Mouse (Mus musculus) E14TG2a.4 (cell line): ENCODE measurements around the gene Cenpm.

Experiments used
- CTCF ChIP-seq: conservative IDR thresholded peaks from 2 replicates; pipeline ENCODE4 v1.5.1; 2014; ENCODE audit warnings: low read length
- NANOG ChIP-seq: IDR thresholded peaks from 2 replicates; pipeline ENCODE4 v1.6.1; 2014; ENCODE audit warnings: borderline replicate concordance, low read length, mixed read lengths
- POU5F1 ChIP-seq: IDR thresholded peaks from 2 replicates; pipeline ENCODE4 v1.6.1; 2014; ENCODE audit warnings: low read length, borderline replicate concordance

DNA sequence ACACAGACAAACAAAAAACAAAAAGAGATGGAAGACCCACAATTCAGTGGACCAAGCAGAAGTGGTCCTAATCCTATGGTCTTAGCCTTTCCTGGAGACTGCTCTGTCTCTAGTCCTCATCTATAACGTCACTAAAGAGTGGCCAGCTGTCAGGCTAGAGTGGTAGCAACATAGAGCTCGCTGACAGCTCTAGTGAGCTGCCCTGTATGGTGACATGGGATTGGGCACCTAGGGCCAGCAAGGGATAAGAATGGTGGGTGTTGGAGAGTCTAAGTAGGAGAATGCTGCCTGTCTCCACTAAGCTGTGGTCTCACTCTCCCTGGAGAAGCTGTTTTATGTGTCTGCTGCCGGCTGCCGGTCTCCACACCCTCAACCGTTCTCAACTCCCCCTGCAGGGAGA lies 48.3 kb upstream of the Cenpm start:
- no peak for TF ChIP-seq CTCF
- TF ChIP-seq NANOG, result no peak
- no peak for TF ChIP-seq POU5F1
